Mouse (Mus musculus): ENCODE measurements around the gene Ski.

The Ski gene

DNA sequence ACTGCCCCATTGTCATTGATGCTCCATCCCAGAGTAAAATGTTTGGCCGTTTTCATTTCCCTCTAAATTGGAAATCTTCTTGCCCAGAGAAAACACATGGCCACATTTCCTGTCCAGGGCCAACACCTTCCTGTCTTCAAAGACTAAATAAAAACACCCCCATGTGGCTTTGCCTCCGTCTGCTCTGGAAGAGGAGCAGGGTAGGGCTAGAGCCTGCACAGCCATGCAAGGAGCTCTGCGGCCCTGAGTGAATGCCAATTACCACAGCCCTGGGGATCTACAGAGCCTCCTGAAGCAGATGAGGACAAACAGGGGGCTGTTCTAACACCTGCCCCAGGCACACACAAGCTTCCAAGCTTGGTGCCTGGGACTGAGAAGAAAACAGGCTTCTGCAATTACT lies 46.2 kb downstream of the Ski start:
- no peak for DNase-seq (ENCODE audit: inconsistent ontology term)

DNA sequence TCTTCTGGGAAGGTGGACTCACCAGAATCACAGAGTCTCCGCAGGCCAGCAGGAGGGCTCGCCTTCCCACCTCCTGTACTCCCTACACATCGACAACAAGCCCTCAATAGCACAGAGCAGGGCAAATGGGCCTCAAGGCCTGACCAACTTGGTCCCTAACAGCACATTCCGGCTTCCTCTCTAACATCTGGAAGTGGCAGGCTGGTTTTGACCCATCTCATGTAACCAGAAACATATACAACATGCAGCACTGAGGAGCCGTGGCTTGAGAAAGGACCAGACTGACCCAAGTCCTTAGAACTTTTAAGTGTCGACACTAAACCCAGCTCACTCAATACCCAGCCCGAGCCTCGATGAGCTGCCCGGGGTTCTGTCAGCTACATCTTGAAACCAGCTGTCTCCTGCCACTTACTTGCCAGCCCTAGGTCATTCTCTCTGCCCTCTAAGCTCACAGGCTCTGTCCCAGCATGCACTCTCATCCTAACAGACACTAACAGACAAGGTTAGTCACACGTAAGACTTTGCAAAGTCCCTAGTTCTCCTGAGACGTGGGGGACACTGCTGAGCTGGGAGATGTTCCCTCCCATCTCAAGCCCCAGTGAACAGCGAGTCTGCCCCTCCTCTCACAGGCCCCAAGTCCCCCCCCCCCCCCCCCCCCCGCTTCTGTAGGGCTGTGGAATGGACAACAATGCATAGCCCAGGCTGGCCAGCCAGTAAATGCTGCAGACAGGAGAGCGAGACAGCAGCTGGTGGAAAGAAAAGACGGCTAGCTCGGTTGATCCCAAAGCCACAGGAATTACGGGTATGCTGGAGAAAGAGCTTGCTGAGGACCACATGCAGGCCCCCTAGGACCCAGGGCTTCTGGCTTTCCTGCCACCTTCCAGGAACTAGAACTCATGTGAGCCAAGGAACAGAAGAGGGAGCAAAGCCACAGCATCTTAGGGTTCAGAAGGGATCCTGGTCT lies 48.3 kb downstream of the Ski start:
- DNase-seq (ENCODE audit: inconsistent ontology term) = peak; percentile 91

DNA sequence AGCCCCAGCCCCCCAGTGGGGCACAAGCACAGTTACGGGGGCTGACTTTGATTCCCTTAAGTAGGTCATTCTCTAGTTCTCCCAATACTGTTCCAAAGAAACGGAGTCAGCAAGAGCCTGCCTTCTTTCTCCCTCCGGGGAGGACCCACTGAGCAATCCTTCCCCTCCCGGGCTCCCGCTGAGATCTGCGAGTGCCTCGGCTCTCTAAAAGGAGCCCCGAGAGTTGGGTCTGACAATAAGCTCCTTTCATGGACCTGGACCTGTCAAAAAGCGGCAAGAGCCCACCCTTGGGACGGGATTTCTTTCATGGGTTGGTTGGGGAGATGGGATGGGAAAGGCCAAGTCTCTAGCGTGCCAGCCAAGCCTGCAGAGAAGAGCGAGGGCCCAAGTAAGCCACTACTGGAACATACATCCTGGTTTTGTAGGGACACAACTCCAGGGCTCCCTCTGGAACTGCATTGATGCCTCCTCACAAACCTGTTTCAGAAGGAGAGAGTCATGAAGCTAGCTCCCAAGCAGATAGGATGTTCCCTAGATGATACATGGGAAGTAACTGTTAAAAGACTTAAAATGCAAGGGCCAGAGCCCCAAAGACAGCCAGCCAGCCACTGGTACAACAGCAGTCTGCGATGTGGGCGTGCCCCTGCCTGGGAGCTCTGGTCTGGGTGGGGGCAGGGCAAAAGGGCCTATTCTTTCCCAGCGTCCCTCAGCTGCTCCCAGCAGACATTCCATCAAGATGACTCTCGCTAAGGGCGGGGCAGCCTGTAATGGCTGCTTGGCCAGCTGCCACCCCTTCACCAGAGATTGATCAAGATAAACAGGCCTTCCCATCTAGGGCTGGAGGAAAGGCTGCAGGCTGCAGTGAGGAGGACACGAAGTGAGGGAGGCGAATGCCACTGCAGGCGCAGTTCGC lies 49.2 kb downstream of the Ski start:
- peak; percentile 99 for DNase-seq (ENCODE audit: inconsistent ontology term)

DNA sequence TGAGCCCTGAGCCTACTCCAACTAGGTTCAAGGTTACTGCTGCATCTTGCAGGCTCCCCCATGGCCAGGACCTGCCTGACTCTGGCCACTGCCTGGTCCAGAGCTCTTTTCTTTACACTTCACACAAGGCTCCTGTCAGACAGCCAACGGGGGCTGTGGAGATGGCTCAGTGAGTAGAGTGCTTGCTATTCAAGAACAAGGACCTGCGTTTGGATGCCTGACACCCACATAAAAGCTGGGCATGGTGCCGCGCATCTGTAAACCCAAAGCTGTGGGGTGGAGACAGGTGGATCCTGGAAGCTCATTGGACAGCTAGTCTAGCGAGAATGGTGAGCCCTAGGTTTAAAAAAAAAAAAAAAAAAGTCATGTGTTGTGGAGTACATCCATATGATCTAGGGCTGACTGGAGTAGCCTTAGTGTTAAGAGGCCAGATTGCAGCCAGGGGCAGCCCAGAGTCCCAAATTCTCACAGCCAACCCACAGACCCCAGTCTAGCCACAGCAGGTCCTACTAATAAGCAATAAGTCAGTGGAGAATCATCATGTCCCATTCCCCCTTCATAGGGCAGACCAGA lies 50.3 kb downstream of the Ski start:
- peak; percentile 70 for DNase-seq (ENCODE audit: inconsistent ontology term)

DNA sequence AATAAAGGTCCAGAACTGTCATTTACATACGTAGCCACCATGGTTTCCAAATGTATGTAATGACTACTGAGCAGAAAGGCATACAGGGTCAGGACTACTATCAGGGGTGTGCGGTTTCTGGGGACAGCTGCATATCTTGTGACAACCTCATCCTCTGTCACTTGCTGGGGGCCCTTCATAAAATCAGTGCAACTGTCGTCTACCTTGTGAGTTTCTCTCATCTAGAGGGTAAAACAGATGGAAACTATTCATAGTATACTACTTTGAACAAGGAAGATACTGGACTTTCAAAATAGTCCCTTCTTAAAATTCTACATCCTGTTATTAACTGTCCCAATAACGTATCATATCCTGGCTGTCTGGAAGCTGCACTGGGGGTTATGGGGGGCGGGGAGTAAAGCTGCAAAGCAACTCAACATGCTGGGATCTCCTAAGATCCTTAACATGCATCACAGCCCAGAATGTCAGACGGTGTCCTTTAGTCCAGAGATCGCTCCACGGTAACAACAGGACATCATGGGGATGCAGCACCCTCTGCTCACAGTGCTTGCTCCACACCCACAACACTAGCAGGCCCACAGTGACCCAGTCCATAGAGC lies 51.7 kb downstream of the Ski start:
- DNase-seq (ENCODE audit: inconsistent ontology term) = no peak

DNA sequence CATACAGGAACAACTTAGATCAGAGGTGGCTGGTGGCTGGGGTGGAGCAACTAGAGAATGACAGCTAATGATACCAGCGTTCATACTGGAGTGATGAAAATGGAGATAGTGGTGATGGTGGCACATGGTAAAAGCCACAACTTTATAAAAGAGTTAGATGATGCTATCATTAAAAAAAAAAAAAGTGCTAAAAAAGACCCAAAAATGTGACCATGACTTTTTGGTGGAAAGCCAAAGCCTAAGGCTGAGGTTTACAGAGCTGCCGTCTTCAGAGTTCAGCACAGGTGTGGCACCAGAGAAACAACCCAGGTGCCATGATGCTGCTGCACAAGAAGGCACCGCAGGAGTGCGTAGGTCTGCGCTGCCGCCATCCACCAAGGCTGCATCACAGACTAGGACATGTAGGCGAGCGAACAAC lies 53.5 kb downstream of the Ski start:
- DNase-seq (ENCODE audit: inconsistent ontology term) = no peak

DNA sequence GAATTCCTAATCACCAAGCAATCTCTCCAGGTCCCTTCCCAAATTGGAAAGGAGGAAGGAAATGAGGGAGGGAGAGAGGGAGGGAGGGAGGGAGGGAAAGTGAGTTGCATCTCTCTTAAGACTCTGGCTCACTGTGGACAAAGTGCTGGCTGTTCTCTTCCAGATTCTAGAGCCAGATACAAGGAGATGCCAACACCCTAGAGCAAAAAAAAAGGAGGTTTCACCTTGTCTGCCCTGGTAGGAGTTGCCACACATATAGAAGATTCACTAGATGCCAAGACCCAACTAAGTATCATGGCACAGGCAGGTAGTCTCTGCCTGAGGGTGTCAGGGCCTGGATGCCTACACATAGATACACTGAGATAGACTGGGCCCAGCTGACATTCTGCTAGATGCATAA lies 56.5 kb downstream of the Ski start:
- no peak for DNase-seq (ENCODE audit: inconsistent ontology term)

DNA sequence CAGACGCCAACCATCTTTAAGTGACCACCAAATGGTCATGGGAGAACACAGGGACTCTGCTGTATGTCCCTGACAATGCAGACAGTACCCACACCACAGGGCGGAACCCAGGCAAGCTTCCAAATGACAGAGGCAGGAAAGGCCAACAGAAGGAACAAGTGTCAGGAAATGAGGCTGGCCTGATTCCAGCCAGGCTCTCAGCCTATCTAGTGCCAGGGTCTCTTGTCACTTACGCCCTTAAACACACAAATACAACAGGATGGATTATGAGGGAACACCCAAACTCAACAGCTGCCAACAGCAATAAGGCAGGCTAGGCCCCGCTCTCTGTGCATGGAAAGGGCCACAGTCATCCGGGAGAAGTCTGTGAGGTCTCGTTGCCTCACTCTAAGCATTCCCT lies 57.8 kb downstream of the Ski start:
- peak; percentile 69 for DNase-seq (ENCODE audit: inconsistent ontology term)

DNA sequence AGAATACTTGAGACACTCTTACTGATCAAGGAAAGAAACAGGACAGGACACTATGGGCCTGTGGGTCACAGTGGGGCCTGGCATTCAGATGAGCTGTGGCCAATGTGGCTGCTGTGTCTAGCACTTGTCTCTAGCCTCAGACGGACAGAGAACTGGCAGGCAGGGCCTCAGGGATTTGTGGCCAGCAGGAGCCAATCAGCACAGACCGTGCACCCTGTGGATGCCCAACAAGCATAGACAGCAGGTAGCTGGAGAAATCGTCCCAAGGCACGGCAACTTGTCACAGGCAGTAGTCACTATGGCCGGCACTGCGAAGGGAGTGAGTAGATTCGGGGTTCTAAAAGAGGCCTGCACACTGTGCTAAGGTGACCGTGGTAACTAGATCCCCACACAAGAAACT lies 58.7 kb downstream of the Ski start:
- no peak for DNase-seq (ENCODE audit: inconsistent ontology term)

DNA sequence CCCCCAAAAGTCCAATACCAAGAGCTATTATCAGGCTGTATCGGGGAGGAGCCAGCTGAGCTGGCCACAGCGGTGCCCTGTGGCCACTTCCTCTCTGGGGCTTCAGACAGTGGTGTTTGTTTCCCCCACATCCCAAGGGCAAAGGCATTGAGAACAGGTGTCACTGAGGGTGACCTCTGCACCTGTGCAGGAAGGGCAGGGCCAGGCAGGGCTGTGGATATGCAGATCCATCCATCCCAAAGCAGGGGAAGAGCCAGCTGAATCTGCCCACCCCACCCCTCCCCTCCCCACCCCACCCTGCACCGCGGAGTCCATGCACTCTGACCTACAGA lies 59.1 kb downstream of the Ski start:
- no peak for DNase-seq (ENCODE audit: inconsistent ontology term)

DNA sequence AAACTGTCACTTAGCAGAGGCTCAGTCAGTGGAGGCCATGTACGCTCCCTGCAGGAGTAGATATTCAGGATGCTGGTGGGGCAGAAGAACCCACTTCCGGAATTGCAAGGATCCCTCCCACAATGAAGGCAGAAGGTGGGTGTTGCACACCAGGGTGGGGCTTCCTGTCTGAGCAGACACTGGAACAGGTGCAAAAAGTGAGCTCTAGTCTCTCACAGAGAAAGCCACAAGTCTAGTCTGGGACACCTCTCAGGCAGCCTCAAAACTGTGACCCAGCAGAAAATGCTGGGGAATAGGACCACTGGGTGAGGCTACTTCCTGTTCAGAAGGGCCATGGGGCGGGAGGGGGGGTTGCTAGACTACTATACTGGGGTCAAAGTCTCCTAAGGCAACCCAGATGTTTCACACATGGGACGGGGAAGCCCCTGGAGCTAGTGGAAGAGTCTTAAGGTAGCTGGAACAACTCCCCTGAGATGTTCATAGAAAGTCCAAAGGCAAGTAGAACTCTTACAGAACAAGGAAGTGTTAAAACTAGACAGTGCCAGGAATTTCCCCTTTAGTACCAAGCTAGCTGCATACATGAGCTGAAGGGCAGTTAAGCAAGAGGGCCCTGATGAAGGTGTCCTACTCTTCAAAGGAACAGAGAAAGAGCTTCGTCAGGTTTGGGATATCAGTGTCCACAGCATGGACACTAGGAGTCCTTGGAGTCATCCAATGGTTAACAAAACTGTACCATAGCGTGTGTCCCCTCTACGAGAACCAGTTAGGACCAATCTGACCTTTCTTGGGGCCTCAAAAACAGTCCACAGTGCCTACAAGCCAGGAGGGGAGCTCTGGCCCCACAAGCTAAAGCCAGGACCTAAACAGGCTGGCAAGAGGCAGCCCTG lies 59.7 kb downstream of the Ski start:
- DNase-seq (ENCODE audit: inconsistent ontology term) = no peak

DNA sequence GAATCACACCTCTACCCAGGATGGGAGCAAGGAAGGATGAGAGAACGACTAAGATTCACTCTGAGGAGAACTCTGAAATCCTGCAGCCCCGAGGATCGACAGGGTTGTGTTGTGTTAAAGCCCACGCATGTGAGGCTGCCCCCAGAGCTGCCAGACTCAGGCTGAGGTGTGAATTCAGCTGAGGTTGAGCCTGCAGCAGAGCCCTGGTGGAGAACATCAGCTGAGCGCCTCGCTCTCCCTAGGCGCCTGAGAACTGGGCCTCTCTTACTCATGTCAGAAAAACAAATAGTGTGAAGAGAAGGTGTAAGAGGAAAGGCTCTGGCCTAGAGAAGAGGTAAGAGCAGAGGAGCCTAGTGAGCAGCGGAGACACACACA lies 63.9 kb downstream of the Ski start:
- no peak for DNase-seq (ENCODE audit: inconsistent ontology term)

DNA sequence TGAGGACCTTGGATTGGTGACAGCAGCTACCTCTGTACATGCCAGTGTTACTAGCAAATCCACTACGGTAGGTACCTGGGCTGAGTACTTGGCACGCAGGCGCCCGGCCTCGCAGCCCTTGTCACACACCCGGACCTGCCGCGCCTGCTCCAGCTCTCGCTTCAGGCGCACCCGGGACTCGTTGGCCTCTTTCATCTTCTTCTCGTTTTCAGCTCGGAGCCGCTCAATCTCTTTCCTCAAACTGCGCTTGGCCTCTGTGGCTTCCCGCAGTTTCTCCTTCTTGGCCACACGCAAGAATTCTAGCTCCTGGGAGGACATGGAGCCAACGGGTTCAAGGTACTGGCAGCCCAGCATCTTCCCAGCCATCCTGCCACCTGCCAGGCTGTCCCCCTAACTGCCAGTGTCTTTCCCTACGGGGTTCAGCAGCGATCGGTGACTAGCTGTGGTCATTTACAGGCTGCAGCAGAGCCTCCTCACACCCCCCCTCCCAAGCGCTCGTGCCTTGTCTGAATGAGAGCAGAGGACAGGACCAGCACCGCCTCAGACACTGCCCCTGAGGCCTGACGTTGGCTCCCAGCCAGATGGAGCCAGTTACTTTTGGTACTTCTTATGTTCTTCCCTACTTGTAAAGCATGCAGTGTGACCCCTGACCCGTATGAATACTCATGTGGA lies 64.4 kb downstream of the Ski start:
- DNase-seq (ENCODE audit: inconsistent ontology term) = no peak

DNA sequence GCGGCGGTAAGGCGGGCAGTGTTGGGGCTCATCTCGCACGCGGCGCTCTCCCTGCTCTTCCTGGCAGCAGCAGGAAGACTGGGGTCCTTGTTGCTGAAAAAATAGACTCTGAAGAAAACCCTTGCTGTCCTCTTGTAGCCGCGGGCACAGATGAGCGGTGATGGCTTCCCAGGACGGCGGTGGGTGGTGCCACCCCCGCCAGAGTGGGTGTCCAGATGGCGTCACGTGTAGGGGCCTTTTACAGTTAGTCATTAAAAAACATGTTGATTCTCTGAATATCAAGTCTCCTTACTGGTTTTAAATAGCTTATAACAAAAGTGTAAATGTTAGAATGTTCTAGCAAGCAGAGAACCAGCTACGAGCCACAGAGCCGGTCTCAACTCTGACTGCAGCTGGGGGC lies 65.7 kb downstream of the Ski start:
- no peak for DNase-seq (ENCODE audit: inconsistent ontology term)

DNA sequence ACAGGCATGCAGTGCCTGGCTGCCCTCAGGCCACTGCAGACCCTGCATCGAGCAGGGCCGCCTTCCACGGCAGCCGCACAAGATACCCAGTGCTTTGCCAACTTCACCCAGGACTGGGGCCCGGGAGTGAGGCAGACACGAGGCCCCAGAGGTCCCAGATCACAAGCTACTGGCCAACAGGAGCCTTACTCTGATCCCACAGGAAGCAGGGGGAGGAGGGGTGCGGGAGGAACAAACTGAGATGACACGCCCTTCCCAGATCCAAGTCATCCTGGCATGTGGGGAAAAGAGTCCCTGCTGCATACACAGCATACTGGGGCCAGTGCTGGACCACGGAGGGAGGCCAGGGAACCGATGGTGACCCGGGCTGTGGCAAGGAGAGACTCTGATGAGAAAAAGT lies 67.4 kb downstream of the Ski start:
- no peak for DNase-seq (ENCODE audit: inconsistent ontology term)

DNA sequence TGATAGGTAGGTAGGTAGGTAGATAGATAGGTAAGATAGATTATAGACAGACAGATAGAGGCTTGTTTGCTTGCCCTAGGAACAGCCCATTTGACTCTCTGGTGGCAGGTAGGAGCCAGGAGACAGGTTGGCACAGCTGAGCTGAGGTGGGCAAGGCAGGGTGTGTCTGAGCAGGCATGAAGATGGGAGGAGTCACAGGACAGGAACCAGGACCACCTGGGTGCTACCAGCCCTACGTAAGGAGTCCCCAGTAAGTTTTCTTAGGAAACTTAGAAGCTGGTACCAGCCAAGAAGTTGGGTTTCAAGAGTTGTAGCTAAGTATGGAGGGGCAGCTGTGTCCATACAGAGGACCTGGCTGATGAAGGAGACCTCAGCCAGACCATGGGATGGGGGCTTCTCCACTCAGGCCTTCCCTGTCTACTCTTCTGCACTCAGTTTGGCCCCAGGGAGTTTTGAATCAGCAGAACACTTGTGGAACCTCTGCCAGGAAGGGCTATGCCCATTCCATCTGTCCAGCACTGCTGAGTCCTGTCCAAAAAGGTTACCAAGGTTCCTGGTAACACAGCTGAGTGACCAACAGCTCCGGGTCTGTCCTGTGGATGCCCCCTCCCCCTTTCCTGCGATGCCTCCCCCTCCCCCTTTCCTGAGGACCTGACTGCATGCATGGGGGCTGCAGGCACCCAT lies 68.9 kb downstream of the Ski start:
- no peak for DNase-seq (ENCODE audit: inconsistent ontology term)

DNA sequence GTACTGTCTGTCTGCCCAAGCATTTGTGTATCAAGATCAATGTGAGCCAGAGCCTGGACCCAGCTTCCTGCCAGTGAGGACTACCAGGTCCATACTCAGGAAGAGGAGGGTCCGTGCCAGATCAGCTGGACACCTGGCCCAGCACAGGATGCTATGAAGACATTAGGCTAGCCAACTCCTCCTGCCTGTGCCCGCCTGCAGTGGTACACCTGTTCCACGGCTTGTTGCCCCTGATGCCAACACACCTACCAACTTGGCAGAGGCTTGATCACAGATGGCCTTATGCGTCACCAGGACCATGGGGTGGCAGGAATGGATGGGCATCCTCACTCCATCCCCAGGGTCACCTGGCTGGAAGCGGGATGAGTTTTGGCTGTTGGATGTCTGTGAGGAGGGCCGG lies 69.9 kb downstream of the Ski start:
- DNase-seq (ENCODE audit: inconsistent ontology term) = no peak

DNA sequence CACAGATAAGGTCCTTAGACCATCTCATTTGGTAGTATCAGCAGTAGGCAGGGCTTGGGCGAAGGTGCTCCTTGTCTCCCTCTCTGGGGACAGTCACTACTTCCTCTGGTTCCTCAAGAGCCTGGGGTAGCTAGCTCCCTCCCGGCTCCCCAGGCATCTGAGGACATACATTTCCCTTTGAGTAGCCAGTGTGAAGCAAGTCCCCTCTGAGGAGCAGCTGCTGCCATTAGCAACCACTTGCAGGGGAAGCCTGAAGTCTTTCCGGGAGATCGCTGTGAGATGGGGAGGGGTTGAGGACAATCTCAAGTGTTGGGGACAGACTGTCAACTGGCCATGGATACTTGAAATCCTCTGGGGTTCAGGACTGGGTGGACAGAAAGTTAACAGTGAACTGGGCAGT lies 70.5 kb downstream of the Ski start:
- DNase-seq (ENCODE audit: inconsistent ontology term) = no peak

DNA sequence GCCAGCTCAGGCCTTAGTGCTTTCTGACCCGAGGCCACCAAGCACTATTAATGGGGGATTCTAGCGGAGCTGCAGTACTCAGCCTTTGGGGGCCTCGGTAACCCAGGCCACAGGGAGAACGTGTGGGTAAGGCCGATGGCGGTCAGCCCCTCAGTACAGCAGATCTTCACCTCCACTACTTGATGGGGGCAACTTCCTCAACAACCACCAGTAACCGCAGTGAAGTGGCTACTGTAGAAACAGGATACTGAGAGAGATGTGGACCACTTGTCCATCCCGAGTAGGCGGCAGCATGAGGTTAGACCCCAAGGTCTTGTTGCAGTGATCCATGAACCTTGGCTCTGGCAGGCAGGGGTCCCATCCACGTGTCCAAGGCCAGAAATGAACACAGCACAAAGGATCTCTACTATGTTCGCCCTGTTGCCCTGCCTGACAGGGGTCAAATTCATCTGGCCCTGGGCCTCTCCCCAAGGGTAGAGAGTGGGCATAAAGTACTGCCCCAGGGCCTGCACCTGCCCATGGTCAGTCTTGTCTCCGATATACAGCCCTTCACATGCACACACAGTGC lies 71.1 kb downstream of the Ski start:
- DNase-seq (ENCODE audit: inconsistent ontology term) = no peak
